Mouse (Mus musculus): ENCODE results near the gene Tango6. TPM values are rescaled to one million over a fixed set of nuclear protein-coding genes. Genes with fewer than 3 reads are reported as not detected.
"Not testable (repeated sequence)": the region's sequence is repeated elsewhere in the genome, so short reads cannot be mapped to it uniquely, and the experiment has no call there.

Tango6 gene
- polyA plus RNA-seq, 1 experiment from 2014 or later = 8.9 TPM

- ATAC-seq (ENCODE audit: insufficient number of reproducible peaks, low FRiP score) = no peak
- Histone ChIP-seq H3K4me2 (no peak overlapping the region), H3K4me3 (no peak overlapping the region), H3K27ac (ENCODE audit: poor library complexity, severe bottlenecking) (no peak overlapping the region), H3K9me3 (replicated peaks) (no peaks in the 10 kb centered on the region), H3K27me3 (replicated peaks) (no peaks in the 10 kb centered on the region), H3K4me1 (replicated peaks) (peaks cover 16% of the 10 kb centered on the region), H3K9ac (no peak overlapping the region), H3K36me3 (peaks cover 73% of the 10 kb centered on the region)
- 90% methylated on average over 8 of the region's 8 CpGs for WGBS
Measured at GRCm38 (mm10) chr8:106880121-106880707, 197.3 kb downstream of the Tango6 start.

- 96% methylated on average over 11 of the region's 11 CpGs for WGBS
Measured at GRCm38 (mm10) chr8:106884094-106884493, 201.2 kb downstream of the Tango6 start.

GRCm38 (mm10) chr8:106884826-106885400 lies 202.0 kb downstream of the Tango6 start:
- not testable (repeated sequence) for H3K27me3 ChIP-seq (replicated peaks)
- peaks cover 66% of the 10 kb centered on the region for H3K36me3 ChIP-seq

More at GRCm38 (mm10) chr8:106884094-106884493, 201.2 kb downstream of the Tango6 start:
- not testable (repeated sequence) for H3K9ac ChIP-seq; ATAC-seq (ENCODE audit: insufficient number of reproducible peaks, low FRiP score); H3K4me3 ChIP-seq; H3K4me2 ChIP-seq; H3K4me1 ChIP-seq (replicated peaks); H3K9me3 ChIP-seq (replicated peaks); H3K27me3 ChIP-seq (replicated peaks); H3K27ac ChIP-seq (ENCODE audit: poor library complexity, severe bottlenecking)
- H3K36me3 ChIP-seq = peaks cover 74% of the 10 kb centered on the region

GRCm38 (mm10) chr8:106887336-106888189 lies 204.7 kb downstream of the Tango6 start:
- Histone ChIP-seq H3K4me2 (no peak overlapping the region), H3K9me3 (replicated peaks) (no peaks in the 10 kb centered on the region), H3K4me3 (no peak overlapping the region), H3K27ac (ENCODE audit: poor library complexity, severe bottlenecking) (no peak overlapping the region), H3K36me3 (peaks cover 44% of the 10 kb centered on the region), H3K4me1 (replicated peaks) (peaks cover 24% of the 10 kb centered on the region), H3K9ac (no peak overlapping the region), H3K27me3 (replicated peaks) (no peaks in the 10 kb centered on the region)
- WGBS = 48% methylated on average over 5 of the region's 5 CpGs
- no peak for ATAC-seq (ENCODE audit: insufficient number of reproducible peaks, low FRiP score)

More at GRCm38 (mm10) chr8:106884826-106885400, 202.0 kb downstream of the Tango6 start:
- H3K9ac ChIP-seq; ATAC-seq (ENCODE audit: insufficient number of reproducible peaks, low FRiP score); H3K9me3 ChIP-seq (replicated peaks); H3K4me3 ChIP-seq; H3K27ac ChIP-seq (ENCODE audit: poor library complexity, severe bottlenecking); H3K4me2 ChIP-seq: not testable (repeated sequence)
- WGBS = 93% methylated on average over 4 of the region's 4 CpGs
- peaks cover 12% of the 10 kb centered on the region for H3K4me1 ChIP-seq (replicated peaks)

GRCm38 (mm10) chr8:106888803-106889202 lies 205.9 kb downstream of the Tango6 start:
- peaks cover 32% of the 10 kb centered on the region for H3K36me3 ChIP-seq
- no peak overlapping the region for H3K4me3 ChIP-seq
- H3K27me3 ChIP-seq (replicated peaks) = no peaks in the 10 kb centered on the region
- no peaks in the 10 kb centered on the region for H3K9me3 ChIP-seq (replicated peaks)
- no peak overlapping the region for H3K27ac ChIP-seq (ENCODE audit: poor library complexity, severe bottlenecking)
- H3K9ac ChIP-seq = no peak overlapping the region
- peaks cover 24% of the 10 kb centered on the region for H3K4me1 ChIP-seq (replicated peaks)
- H3K4me2 ChIP-seq = no peak overlapping the region
- WGBS = 62% methylated on average over 3 of the region's 3 CpGs
- ATAC-seq (ENCODE audit: insufficient number of reproducible peaks, low FRiP score) = no peak

GRCm38 (mm10) chr8:106892210-106892805 lies 209.4 kb downstream of the Tango6 start:
- Histone ChIP-seq H3K9ac (peak overlapping the region; percentile 97), H3K9me3 (replicated peaks) (no peaks in the 10 kb centered on the region), H3K27me3 (replicated peaks) (no peaks in the 10 kb centered on the region), H3K4me3 (peak overlapping the region; percentile 93), H3K27ac (ENCODE audit: poor library complexity, severe bottlenecking) (peak overlapping the region; percentile 97), H3K4me1 (replicated peaks) (peaks cover 38% of the 10 kb centered on the region), H3K4me2 (peak overlapping the region; percentile 90), H3K36me3 (peaks cover 29% of the 10 kb centered on the region)
- 1% methylated on average over 15 of the region's 15 CpGs for WGBS
- no peak for ATAC-seq (ENCODE audit: insufficient number of reproducible peaks, low FRiP score)

- peak; percentile 83 for ATAC-seq (ENCODE audit: insufficient number of reproducible peaks, low FRiP score)
- peak overlapping the region; percentile 97 for H3K9ac ChIP-seq
- peak overlapping the region; percentile 97 for H3K27ac ChIP-seq (ENCODE audit: poor library complexity, severe bottlenecking)
- H3K4me3 ChIP-seq = peak overlapping the region; percentile 93
- peaks cover 38% of the 10 kb centered on the region for H3K4me1 ChIP-seq (replicated peaks)
- peaks cover 33% of the 10 kb centered on the region for H3K36me3 ChIP-seq
- no peaks in the 10 kb centered on the region for H3K9me3 ChIP-seq (replicated peaks)
- under 1% methylated on average over 57 of the region's 57 CpGs for WGBS
- H3K4me2 ChIP-seq = peak overlapping the region; percentile 90
- no peaks in the 10 kb centered on the region for H3K27me3 ChIP-seq (replicated peaks)
Measured at GRCm38 (mm10) chr8:106892806-106893451, 210.1 kb downstream of the Tango6 start.

- H3K4me2 ChIP-seq = peak within 1 kb of the TSS; percentile 90
- ATAC-seq (ENCODE audit: insufficient number of reproducible peaks, low FRiP score) = peak; percentile 92
- under 1% methylated on average over 63 of the region's 63 CpGs for WGBS
- peak within 1 kb of the TSS; percentile 93 for H3K4me3 ChIP-seq
- H3K9me3 ChIP-seq (replicated peaks) = no peaks in the 10 kb centered on the region
- peaks cover 40% of the 10 kb centered on the region for H3K36me3 ChIP-seq
- H3K27ac ChIP-seq (ENCODE audit: poor library complexity, severe bottlenecking) = peak within 1 kb of the TSS; percentile 97
- no peaks in the 10 kb centered on the region for H3K27me3 ChIP-seq (replicated peaks)
- peaks cover 36% of the 10 kb centered on the region for H3K4me1 ChIP-seq (replicated peaks)
- peak within 1 kb of the TSS; percentile 97 for H3K9ac ChIP-seq
Measured at GRCm38 (mm10) chr8:106893481-106894156, 210.8 kb downstream of the Tango6 start, which contains the start of gene Utp4. Gene Utp4 (plus strand): TSS chr8:106893636.

GRCm38 (mm10) chr8:106899473-106899872 lies 216.6 kb downstream of the Tango6 start:
- H3K4me1 ChIP-seq (replicated peaks) = peaks cover 9% of the 10 kb centered on the region
- H3K36me3 ChIP-seq = peaks cover 97% of the 10 kb centered on the region
- H3K9me3 ChIP-seq (replicated peaks) = no peaks in the 10 kb centered on the region
- no peak overlapping the region for H3K4me2 ChIP-seq
- H3K27me3 ChIP-seq (replicated peaks) = no peaks in the 10 kb centered on the region
- H3K4me3 ChIP-seq = no peak overlapping the region
- ATAC-seq (ENCODE audit: insufficient number of reproducible peaks, low FRiP score) = no peak
- no peak overlapping the region for H3K27ac ChIP-seq (ENCODE audit: poor library complexity, severe bottlenecking)
- H3K9ac ChIP-seq = no peak overlapping the region
- WGBS = 87% methylated on average over 5 of the region's 5 CpGs
